Mouse (Mus musculus) kidney, postnatal 0 days (tissue): ENCODE results near the gene Shroom3. TPM values are rescaled to one million over a fixed set of nuclear protein-coding genes. Genes with fewer than 3 reads are reported as not detected.

Source experiments
- ATAC-seq: fragments of 200-750 bp; cut with Nextera tagmentation; replicated peaks from 2 replicates; pipeline ENCODE4 v1.8.0; 2017; ENCODE audit warnings: low read depth, moderate number of reproducible peaks, moderate TSS enrichment, moderate library complexity; ENCODE audit not compliant: low FRiP score
- DNase-seq: peaks from one replicate; pipeline ENCODE4 v3.0.0-alpha.2; 2016; ENCODE audit warnings: low spot score
- H3K27ac ChIP-seq: fragments of 300-500 bp; sonication (generic); 2 replicates; pipeline ENCODE4 v1.5.1; 2014; ENCODE audit warnings: mild to moderate bottlenecking
- H3K27me3 ChIP-seq: fragments of 300-500 bp; sonication (generic); 2 replicates; pipeline ENCODE4 v1.6.1; 2014; ENCODE audit warnings: low read length, mixed read lengths; ENCODE audit not compliant: insufficient read depth
- H3K36me3 ChIP-seq: fragments of 300-500 bp; sonication (generic); 2 replicates; pipeline ENCODE4 v1.6.1; 2014; ENCODE audit warnings: low read length, mixed read lengths; ENCODE audit not compliant: insufficient read depth
- H3K4me1 ChIP-seq: fragments of 300-500 bp; sonication (generic); replicated peaks from 2 replicates; pipeline ENCODE4 v1.6.1; 2014; ENCODE audit warnings: antibody characterized with exemption, low read length, mixed read lengths; ENCODE audit not compliant: insufficient read depth
- H3K4me2 ChIP-seq: fragments of 300-500 bp; sonication (generic); 2 replicates; pipeline ENCODE4 v1.6.1; 2014; ENCODE audit warnings: mild to moderate bottlenecking, low read length, moderate library complexity, mixed read lengths
- H3K4me3 ChIP-seq: fragments of 300-500 bp; sonication (generic); replicated peaks from 2 replicates; pipeline ENCODE4 v1.5.1; 2014; ENCODE audit warnings: low read depth, low read length
- H3K9ac ChIP-seq: fragments of 300-500 bp; sonication (generic); 2 replicates; pipeline ENCODE4 v1.6.1; 2014; ENCODE audit warnings: low read depth, low read length
- H3K9me3 ChIP-seq: fragments of 300-500 bp; sonication (generic); replicated peaks from 2 replicates; pipeline ENCODE4 v1.6.1; 2016; ENCODE audit warnings: low read length, inconsistent platforms, mixed read lengths
- CTCF ChIP-seq: IDR thresholded peaks from 2 replicates; pipeline ENCODE4 v1.5.1; 2016; ENCODE audit warnings: antibody characterized with exemption, low read depth, mild to moderate bottlenecking, moderate library complexity
- WGBS: fragments of 180-500 bp; shearing (Covaris S2); extraction: QIAGEN DNeasy Blood & Tissue Kit; methylation state at CpG from one replicate; pipeline ENCODE4 v1.1.7; 2014; 5-methylcytosine and 5-hydroxymethylcytosine counted together
- polyA plus RNA-seq: library from polyadenylated mRNA; unstranded; fragments of >200 nt; fragmentation: Nextera tagmentation; extraction: Ambion mirVana; gene quantifications from 2 replicates; pipeline ENCODE4 v1.2.1, GENCODE M21; 2015

Shroom3 gene
- polyA plus RNA-seq, 1 experiment from 2014 or later: 6.7 TPM

- TF ChIP-seq CTCF: no peak
- Histone ChIP-seq H3K4me2 (no peak overlapping the region), H3K4me1 (peaks cover 25% of the 10 kb centered on the region), H3K36me3 (no peaks in the 10 kb centered on the region), H3K27ac (0 out of 2 replicates have a peak overlapping the region, but pooled peaks have one; percentile 15), H3K9me3 (no peaks in the 10 kb centered on the region), H3K9ac (no peak overlapping the region), H3K27me3 (no peaks in the 10 kb centered on the region), H3K4me3 (no peak overlapping the region)
- WGBS: 44% methylated on average over 20 of the region's 20 CpGs
- peak; percentile 68; the same call in 1 of the 2 replicates for ATAC-seq
- peak; percentile 76 for DNase-seq
These were observed 160.9 kb downstream of the Shroom3 start for GRCm38 (mm10) chr5:92843850-92844785.

GRCm38 (mm10) chr5:92849743-92850142, 166.5 kb downstream of the Shroom3 start:
- Histone ChIP-seq H3K4me1 (peaks cover 3% of the 10 kb centered on the region; the same call in 1 of the 2 replicates), H3K9me3 (no peaks in the 10 kb centered on the region), H3K27me3 (no peaks in the 10 kb centered on the region), H3K36me3 (no peaks in the 10 kb centered on the region), H3K27ac (no peak overlapping the region), H3K4me2 (no peak overlapping the region), H3K9ac (no peak overlapping the region), H3K4me3 (no peak overlapping the region)
- ATAC-seq (no peak), DNase-seq (no peak)
- 87% methylated on average over 6 of the region's 6 CpGs for WGBS
- no peak for TF ChIP-seq CTCF

- WGBS: 63% methylated on average over 3 of the region's 3 CpGs
- H3K9ac ChIP-seq: no peak overlapping the region
- no peak for TF ChIP-seq CTCF
- DNase-seq (no peak), ATAC-seq (no peak)
- no peak overlapping the region for H3K27ac ChIP-seq
- no peaks in the 10 kb centered on the region for H3K27me3 ChIP-seq
- H3K4me2 ChIP-seq: no peak overlapping the region
- no peak overlapping the region for H3K4me3 ChIP-seq
- H3K9me3 ChIP-seq: no peaks in the 10 kb centered on the region
- H3K36me3 ChIP-seq: no peaks in the 10 kb centered on the region
- H3K4me1 ChIP-seq: peaks cover 4% of the 10 kb centered on the region
These were observed 167.7 kb downstream of the Shroom3 start for GRCm38 (mm10) chr5:92850925-92851324.

GRCm38 (mm10) chr5:92854983-92855382, 171.7 kb downstream of the Shroom3 start:
- no peaks in the 10 kb centered on the region for H3K36me3 ChIP-seq
- WGBS: 54% methylated on average over 4 of the region's 4 CpGs
- peaks cover 7% of the 10 kb centered on the region for H3K4me1 ChIP-seq
- ATAC-seq (0 out of 2 replicates have a peak, but pooled peaks have one; percentile 25), DNase-seq (no peak)
- H3K27ac ChIP-seq: no peak overlapping the region
- H3K4me2 ChIP-seq: no peak overlapping the region
- no peak for TF ChIP-seq CTCF
- no peak overlapping the region for H3K4me3 ChIP-seq
- no peaks in the 10 kb centered on the region for H3K9me3 ChIP-seq
- no peak overlapping the region for H3K9ac ChIP-seq
- H3K27me3 ChIP-seq: no peaks in the 10 kb centered on the region

- no peaks in the 10 kb centered on the region for H3K27me3 ChIP-seq
- 26% methylated on average over 15 of the region's 15 CpGs for WGBS
- no peaks in the 10 kb centered on the region for H3K9me3 ChIP-seq
- peak overlapping the region; percentile 10; the same call in 1 of the 2 replicates for H3K4me2 ChIP-seq
- peak overlapping the region; percentile 13; the same call in 1 of the 2 replicates for H3K27ac ChIP-seq
- TF ChIP-seq CTCF: no peak
- H3K4me1 ChIP-seq: peaks cover 7% of the 10 kb centered on the region
- H3K4me3 ChIP-seq: no peak overlapping the region
- ATAC-seq (no peak), DNase-seq (no peak)
- H3K9ac ChIP-seq: no peak overlapping the region
- no peaks in the 10 kb centered on the region for H3K36me3 ChIP-seq
These were observed 173.1 kb downstream of the Shroom3 start for GRCm38 (mm10) chr5:92856346-92856745.

- DNase-seq: no peak
- H3K9me3 ChIP-seq: no peaks in the 10 kb centered on the region
- no peak overlapping the region for H3K9ac ChIP-seq
- H3K4me1 ChIP-seq: peaks cover 7% of the 10 kb centered on the region
- no peaks in the 10 kb centered on the region for H3K36me3 ChIP-seq
- no peak overlapping the region for H3K4me2 ChIP-seq
- ATAC-seq: no peak
- H3K27ac ChIP-seq: no peak overlapping the region; the same call in 1 of the 2 replicates
- H3K27me3 ChIP-seq: no peaks in the 10 kb centered on the region
- 62% methylated on average over 7 of the region's 7 CpGs for WGBS
- no peak overlapping the region for H3K4me3 ChIP-seq
- TF ChIP-seq CTCF: no peak
These were observed 173.9 kb downstream of the Shroom3 start for GRCm38 (mm10) chr5:92857177-92857576.
